Mouse (Mus musculus) intestine, embryonic 14.5 days (tissue): ENCODE measurements around the gene Sez6. TPM values are rescaled to one million over a fixed set of nuclear protein-coding genes. Genes with fewer than 3 reads are reported as not detected.

ENCODE experiments used
- ATAC-seq: fragments of 200-750 bp; cut with Nextera tagmentation; replicated peaks from 2 replicates; pipeline ENCODE4 v1.8.0; 2017; ENCODE audit warnings: low read depth, moderate number of reproducible peaks, moderate TSS enrichment, moderate library complexity; ENCODE audit not compliant: low FRiP score, low TSS enrichment
- DNase-seq: peaks from one replicate; pipeline ENCODE4 v3.0.0-alpha.2; 2018; ENCODE audit warnings: low spot score
- H3K27ac ChIP-seq: fragments of 300-500 bp; sonication (generic); 2 replicates; pipeline ENCODE4 v1.5.1; 2014; ENCODE audit warnings: low read depth, mild to moderate bottlenecking, control low read depth
- H3K27me3 ChIP-seq: fragments of 300-500 bp; sonication (generic); replicated peaks from 2 replicates; pipeline ENCODE4 v1.6.1; 2014; ENCODE audit warnings: low read length, control low read depth; ENCODE audit not compliant: control insufficient read depth, insufficient read depth
- H3K36me3 ChIP-seq: fragments of 300-500 bp; sonication (generic); 2 replicates; pipeline ENCODE4 v1.6.1; 2014; ENCODE audit warnings: low read length, control low read depth; ENCODE audit not compliant: control insufficient read depth, insufficient read depth
- H3K4me1 ChIP-seq: fragments of 300-500 bp; sonication (generic); replicated peaks from 2 replicates; pipeline ENCODE4 v1.6.1; 2014; ENCODE audit warnings: low read length, control low read depth, mixed read lengths; ENCODE audit not compliant: control insufficient read depth, insufficient read depth
- H3K4me2 ChIP-seq: fragments of 300-500 bp; sonication (generic); 2 replicates; pipeline ENCODE4 v1.6.1; 2014; ENCODE audit warnings: low read length
- H3K4me3 ChIP-seq: fragments of 300-500 bp; sonication (generic); 2 replicates; pipeline ENCODE4 v1.5.1; 2014; ENCODE audit warnings: low read depth, low read length, control low read depth, mixed read lengths
- H3K9ac ChIP-seq: fragments of 300-500 bp; sonication (generic); 2 replicates; pipeline ENCODE4 v1.6.1; 2014; ENCODE audit warnings: mild to moderate bottlenecking, low read length
- H3K9me3 ChIP-seq: fragments of 300-500 bp; sonication (generic); 2 replicates; pipeline ENCODE4 v1.6.1; 2016; ENCODE audit warnings: low read length, control low read depth; ENCODE audit not compliant: control insufficient read depth
- WGBS: fragments of 180-500 bp; shearing (Covaris S2); extraction: QIAGEN DNeasy Blood & Tissue Kit; methylation state at CpG from one replicate; pipeline ENCODE4 v1.1.7; 2014; 5-methylcytosine and 5-hydroxymethylcytosine counted together
- polyA plus RNA-seq: library from polyadenylated mRNA; unstranded; fragments of >200 nt; fragmentation: Nextera tagmentation; extraction: Ambion mirVana; gene quantifications from 2 replicates; pipeline ENCODE4 v1.2.1, GENCODE M21; 2014

Gene Sez6
- polyA plus RNA-seq, 1 experiment from 2014 or later, result 1.4 TPM

GRCm38 (mm10) chr11:77964415-77965095 is 34.0 kb downstream of the Sez6 start:
- H3K27me3 ChIP-seq, result peaks cover 3% of the 10 kb centered on the region; the same call in 1 of the 2 replicates
- no peak for ATAC-seq
- 25% methylated on average over 18 of the region's 19 CpGs for WGBS

GRCm38 (mm10) chr11:77965101-77966036 is 34.8 kb downstream of the Sez6 start:
- H3K4me3 ChIP-seq, result no peak overlapping the region
- DNase-seq (no peak), ATAC-seq (no peak)
- H3K27ac ChIP-seq, result no peak overlapping the region
- H3K36me3 ChIP-seq, result no peaks in the 10 kb centered on the region
- WGBS, result 33% methylated on average over 17 of the region's 17 CpGs
- H3K4me2 ChIP-seq, result no peak overlapping the region
- H3K9me3 ChIP-seq, result no peaks in the 10 kb centered on the region
- no peak overlapping the region for H3K9ac ChIP-seq
- peaks cover 3% of the 10 kb centered on the region; the same call in 1 of the 2 replicates for H3K27me3 ChIP-seq
- H3K4me1 ChIP-seq, result no peaks in the 10 kb centered on the region; the same call in 1 of the 2 replicates

More at GRCm38 (mm10) chr11:77964415-77965095, 34.0 kb downstream of the Sez6 start:
- no peak overlapping the region for H3K27ac ChIP-seq
- H3K9ac ChIP-seq, result no peak overlapping the region
- no peak for DNase-seq
- no peaks in the 10 kb centered on the region; the same call in 1 of the 2 replicates for H3K4me1 ChIP-seq
- H3K9me3 ChIP-seq, result no peaks in the 10 kb centered on the region
- no peaks in the 10 kb centered on the region for H3K36me3 ChIP-seq
- no peak overlapping the region for H3K4me2 ChIP-seq
- no peak overlapping the region for H3K4me3 ChIP-seq

- Histone ChIP-seq H3K9me3 (no peaks in the 10 kb centered on the region), H3K4me2 (no peak overlapping the region), H3K36me3 (no peaks in the 10 kb centered on the region), H3K27ac (no peak overlapping the region), H3K4me3 (no peak overlapping the region), H3K27me3 (peaks cover 3% of the 10 kb centered on the region; the same call in 1 of the 2 replicates), H3K9ac (no peak overlapping the region), H3K4me1 (no peaks in the 10 kb centered on the region; the same call in 1 of the 2 replicates)
- 49% methylated on average over 5 of the region's 5 CpGs for WGBS
- no peak for ATAC-seq
- DNase-seq, result no peak
Measured at GRCm38 (mm10) chr11:77966037-77966391, 35.4 kb downstream of the Sez6 start.

GRCm38 (mm10) chr11:77967114-77967513 is 36.5 kb downstream of the Sez6 start:
- no peak overlapping the region for H3K4me2 ChIP-seq
- no peaks in the 10 kb centered on the region for H3K36me3 ChIP-seq
- DNase-seq (peak; percentile 93), ATAC-seq (no peak; the same call in 1 of the 2 replicates)
- peaks cover 3% of the 10 kb centered on the region; the same call in 1 of the 2 replicates for H3K27me3 ChIP-seq
- no peaks in the 10 kb centered on the region for H3K9me3 ChIP-seq
- no peak overlapping the region for H3K9ac ChIP-seq
- H3K4me1 ChIP-seq, result no peaks in the 10 kb centered on the region; the same call in 1 of the 2 replicates
- H3K4me3 ChIP-seq, result no peak overlapping the region
- no peak overlapping the region for H3K27ac ChIP-seq
- 0% methylated on average over 4 of the region's 4 CpGs for WGBS

GRCm38 (mm10) chr11:77968786-77969185 is 38.2 kb downstream of the Sez6 start:
- no peak overlapping the region for H3K4me2 ChIP-seq
- no peaks in the 10 kb centered on the region; the same call in 1 of the 2 replicates for H3K4me1 ChIP-seq
- DNase-seq (no peak), ATAC-seq (no peak)
- H3K4me3 ChIP-seq, result no peak overlapping the region
- H3K9ac ChIP-seq, result no peak overlapping the region
- peaks cover 5% of the 10 kb centered on the region; the same call in 1 of the 2 replicates for H3K27me3 ChIP-seq
- H3K36me3 ChIP-seq, result no peaks in the 10 kb centered on the region
- 75% methylated on average over 4 of the region's 4 CpGs for WGBS
- H3K9me3 ChIP-seq, result no peaks in the 10 kb centered on the region
- H3K27ac ChIP-seq, result no peak overlapping the region

- Histone ChIP-seq H3K27ac (no peak overlapping the region), H3K9ac (no peak overlapping the region), H3K4me2 (no peak overlapping the region), H3K27me3 (peaks cover 12% of the 10 kb centered on the region; the same call in 1 of the 2 replicates), H3K4me3 (no peak overlapping the region), H3K4me1 (no peaks in the 10 kb centered on the region), H3K9me3 (no peaks in the 10 kb centered on the region), H3K36me3 (no peaks in the 10 kb centered on the region)
- WGBS, result 86% methylated on average over 6 of the region's 6 CpGs
- DNase-seq, result no peak
- no peak for ATAC-seq
Measured at GRCm38 (mm10) chr11:77970718-77971117, 40.1 kb downstream of the Sez6 start.

- no peak overlapping the region for H3K27ac ChIP-seq
- no peak overlapping the region for H3K4me2 ChIP-seq
- no peak overlapping the region for H3K4me3 ChIP-seq
- 88% methylated on average over 7 of the region's 7 CpGs for WGBS
- ATAC-seq, result no peak
- H3K9ac ChIP-seq, result no peak overlapping the region
- H3K4me1 ChIP-seq, result no peaks in the 10 kb centered on the region
- no peaks in the 10 kb centered on the region for H3K9me3 ChIP-seq
- H3K27me3 ChIP-seq, result peaks cover 22% of the 10 kb centered on the region
- H3K36me3 ChIP-seq, result no peaks in the 10 kb centered on the region
- no peak for DNase-seq
Measured at GRCm38 (mm10) chr11:77973520-77973919, 42.9 kb downstream of the Sez6 start.

GRCm38 (mm10) chr11:77974325-77974724 is 43.7 kb downstream of the Sez6 start:
- Histone ChIP-seq H3K4me2 (no peak overlapping the region), H3K27me3 (peaks cover 22% of the 10 kb centered on the region), H3K27ac (no peak overlapping the region), H3K9me3 (no peaks in the 10 kb centered on the region), H3K9ac (no peak overlapping the region), H3K4me1 (no peaks in the 10 kb centered on the region), H3K4me3 (no peak overlapping the region), H3K36me3 (no peaks in the 10 kb centered on the region)
- ATAC-seq (no peak; the same call in 1 of the 2 replicates), DNase-seq (no peak)
- WGBS, result 44% methylated on average over 15 of the region's 15 CpGs
